Mouse (Mus musculus) kidney, postnatal 0 days (tissue): ENCODE measurements around the gene Cbr4. TPM values are rescaled to one million over a fixed set of nuclear protein-coding genes. Genes with fewer than 3 reads are reported as not detected.

Experiments
- ATAC-seq: fragments of 200-750 bp; cut with Nextera tagmentation; replicated peaks from 2 replicates; pipeline ENCODE4 v1.8.0; 2017; ENCODE audit warnings: low read depth, moderate number of reproducible peaks, moderate TSS enrichment, moderate library complexity; ENCODE audit not compliant: low FRiP score
- DNase-seq: peaks from one replicate; pipeline ENCODE4 v3.0.0-alpha.2; 2016; ENCODE audit warnings: low spot score
- H3K27ac ChIP-seq: fragments of 300-500 bp; sonication (generic); 2 replicates; pipeline ENCODE4 v1.5.1; 2014; ENCODE audit warnings: mild to moderate bottlenecking
- H3K27me3 ChIP-seq: fragments of 300-500 bp; sonication (generic); 2 replicates; pipeline ENCODE4 v1.6.1; 2014; ENCODE audit warnings: low read length, mixed read lengths; ENCODE audit not compliant: insufficient read depth
- H3K36me3 ChIP-seq: fragments of 300-500 bp; sonication (generic); 2 replicates; pipeline ENCODE4 v1.6.1; 2014; ENCODE audit warnings: low read length, mixed read lengths; ENCODE audit not compliant: insufficient read depth
- H3K4me1 ChIP-seq: fragments of 300-500 bp; sonication (generic); replicated peaks from 2 replicates; pipeline ENCODE4 v1.6.1; 2014; ENCODE audit warnings: antibody characterized with exemption, low read length, mixed read lengths; ENCODE audit not compliant: insufficient read depth
- H3K4me2 ChIP-seq: fragments of 300-500 bp; sonication (generic); 2 replicates; pipeline ENCODE4 v1.6.1; 2014; ENCODE audit warnings: mild to moderate bottlenecking, low read length, moderate library complexity, mixed read lengths
- H3K4me3 ChIP-seq: fragments of 300-500 bp; sonication (generic); replicated peaks from 2 replicates; pipeline ENCODE4 v1.5.1; 2014; ENCODE audit warnings: low read depth, low read length
- H3K9ac ChIP-seq: fragments of 300-500 bp; sonication (generic); 2 replicates; pipeline ENCODE4 v1.6.1; 2014; ENCODE audit warnings: low read depth, low read length
- H3K9me3 ChIP-seq: fragments of 300-500 bp; sonication (generic); replicated peaks from 2 replicates; pipeline ENCODE4 v1.6.1; 2016; ENCODE audit warnings: low read length, inconsistent platforms, mixed read lengths
- CTCF ChIP-seq: IDR thresholded peaks from 2 replicates; pipeline ENCODE4 v1.5.1; 2016; ENCODE audit warnings: antibody characterized with exemption, low read depth, mild to moderate bottlenecking, moderate library complexity
- WGBS: fragments of 180-500 bp; shearing (Covaris S2); extraction: QIAGEN DNeasy Blood & Tissue Kit; methylation state at CpG from one replicate; pipeline ENCODE4 v1.1.7; 2014; 5-methylcytosine and 5-hydroxymethylcytosine counted together
- polyA plus RNA-seq: library from polyadenylated mRNA; unstranded; fragments of >200 nt; fragmentation: Nextera tagmentation; extraction: Ambion mirVana; gene quantifications from 2 replicates; pipeline ENCODE4 v1.2.1, GENCODE M21; 2015

The Cbr4 gene
- polyA plus RNA-seq, 1 experiment from 2014 or later, result 55.9 TPM

GRCm38 (mm10) chr8:61517502-61518185 is 30.1 kb downstream of the Cbr4 start:
- H3K9ac ChIP-seq, result no peak overlapping the region
- ATAC-seq (no peak), DNase-seq (no peak)
- H3K27me3 ChIP-seq, result no peaks in the 10 kb centered on the region
- no peak for TF ChIP-seq CTCF
- 0 out of 2 replicates have a peak, but pooled peaks cover 13% of the 10 kb centered on the region for H3K36me3 ChIP-seq
- no peak overlapping the region for H3K4me3 ChIP-seq
- 73% methylated on average over 14 of the region's 14 CpGs for WGBS
- H3K4me2 ChIP-seq, result no peak overlapping the region
- no peaks in the 10 kb centered on the region for H3K4me1 ChIP-seq
- H3K27ac ChIP-seq, result no peak overlapping the region
- H3K9me3 ChIP-seq, result no peaks in the 10 kb centered on the region

GRCm38 (mm10) chr8:61522132-61522531 is 34.6 kb downstream of the Cbr4 start:
- no peak overlapping the region for H3K4me3 ChIP-seq
- no peak overlapping the region for H3K9ac ChIP-seq
- peak; percentile 41 for DNase-seq
- no peak overlapping the region for H3K4me2 ChIP-seq
- no peaks in the 10 kb centered on the region for H3K4me1 ChIP-seq
- no peak overlapping the region for H3K27ac ChIP-seq
- no peaks in the 10 kb centered on the region for H3K27me3 ChIP-seq
- H3K36me3 ChIP-seq, result 0 out of 2 replicates have a peak, but pooled peaks cover 4% of the 10 kb centered on the region
- WGBS, result 0% methylated on average over 1 of the region's 1 CpGs
- H3K9me3 ChIP-seq, result no peaks in the 10 kb centered on the region
- peak; percentile 75 for TF ChIP-seq CTCF
- no peak for ATAC-seq

- H3K27ac ChIP-seq, result no peak overlapping the region
- DNase-seq (no peak), ATAC-seq (no peak)
- H3K9me3 ChIP-seq, result no peaks in the 10 kb centered on the region
- H3K36me3 ChIP-seq, result 0 out of 2 replicates have a peak, but pooled peaks cover 9% of the 10 kb centered on the region
- H3K9ac ChIP-seq, result no peak overlapping the region
- H3K4me1 ChIP-seq, result no peaks in the 10 kb centered on the region
- H3K4me2 ChIP-seq, result no peak overlapping the region
- no peak overlapping the region for H3K4me3 ChIP-seq
- no peak for TF ChIP-seq CTCF
- H3K27me3 ChIP-seq, result no peaks in the 10 kb centered on the region
- 91% methylated on average over 14 of the region's 14 CpGs for WGBS
Observed at GRCm38 (mm10) chr8:61527037-61527436, 39.5 kb downstream of the Cbr4 start.

GRCm38 (mm10) chr8:61528197-61528596 is 40.7 kb downstream of the Cbr4 start:
- H3K9me3 ChIP-seq, result no peaks in the 10 kb centered on the region
- no peak overlapping the region for H3K27ac ChIP-seq
- no peak overlapping the region for H3K4me2 ChIP-seq
- no peak for TF ChIP-seq CTCF
- H3K36me3 ChIP-seq, result 0 out of 2 replicates have a peak, but pooled peaks cover 9% of the 10 kb centered on the region
- WGBS, result 87% methylated on average over 9 of the region's 9 CpGs
- H3K4me3 ChIP-seq, result no peak overlapping the region
- ATAC-seq, result no peak
- no peak for DNase-seq
- no peaks in the 10 kb centered on the region for H3K4me1 ChIP-seq
- H3K9ac ChIP-seq, result no peak overlapping the region
- H3K27me3 ChIP-seq, result no peaks in the 10 kb centered on the region

- Histone ChIP-seq H3K36me3 (0 out of 2 replicates have a peak, but pooled peaks cover 9% of the 10 kb centered on the region), H3K9me3 (no peaks in the 10 kb centered on the region), H3K4me1 (no peaks in the 10 kb centered on the region), H3K27ac (no peak overlapping the region), H3K9ac (no peak overlapping the region), H3K4me2 (no peak overlapping the region), H3K27me3 (no peaks in the 10 kb centered on the region), H3K4me3 (no peak overlapping the region)
- TF ChIP-seq CTCF, result no peak
- DNase-seq (no peak), ATAC-seq (no peak)
- WGBS, result 86% methylated on average over 6 of the region's 6 CpGs
Observed at GRCm38 (mm10) chr8:61528642-61529041, 41.1 kb downstream of the Cbr4 start.

- Histone ChIP-seq H3K4me2 (no peak overlapping the region), H3K36me3 (0 out of 2 replicates have a peak, but pooled peaks cover 15% of the 10 kb centered on the region), H3K4me3 (no peak overlapping the region), H3K4me1 (no peaks in the 10 kb centered on the region), H3K27ac (no peak overlapping the region), H3K27me3 (no peaks in the 10 kb centered on the region), H3K9ac (no peak overlapping the region), H3K9me3 (no peaks in the 10 kb centered on the region)
- DNase-seq (no peak), ATAC-seq (no peak)
- WGBS, result 73% methylated on average over 22 of the region's 22 CpGs
- peak; percentile 54 for TF ChIP-seq CTCF
Observed at GRCm38 (mm10) chr8:61531944-61532795, 44.6 kb downstream of the Cbr4 start.
